Mouse (Mus musculus) forebrain, embryonic 15.5 days (tissue): ENCODE measurements around the gene Oaf. TPM values are rescaled to one million over a fixed set of nuclear protein-coding genes. Genes with fewer than 3 reads are reported as not detected.

Experiments
- ATAC-seq: fragments of 200-750 bp; cut with Nextera tagmentation; replicated peaks from 2 replicates; pipeline ENCODE4 v1.8.0; 2017; ENCODE audit warnings: mild to moderate bottlenecking, moderate TSS enrichment, moderate library complexity
- H3K27ac ChIP-seq: fragments of 300-500 bp; sonication (generic); replicated peaks from 2 replicates; pipeline ENCODE4 v1.5.1; 2015; ENCODE audit warnings: mild to moderate bottlenecking, inconsistent platforms
- H3K27me3 ChIP-seq: fragments of 300-500 bp; sonication (generic); 2 replicates; pipeline ENCODE4 v1.6.1; 2015; ENCODE audit warnings: inconsistent platforms
- H3K36me3 ChIP-seq: fragments of 300-500 bp; sonication (generic); 2 replicates; pipeline ENCODE4 v1.6.1; 2015; ENCODE audit warnings: mild to moderate bottlenecking, inconsistent platforms
- H3K4me1 ChIP-seq: fragments of 300-500 bp; sonication (generic); 2 replicates; pipeline ENCODE4 v1.6.1; 2015; ENCODE audit warnings: inconsistent platforms
- H3K4me2 ChIP-seq: fragments of 300-500 bp; sonication (generic); replicated peaks from 2 replicates; pipeline ENCODE4 v1.6.1; 2015; ENCODE audit warnings: mild to moderate bottlenecking, inconsistent platforms
- H3K4me3 ChIP-seq: fragments of 300-500 bp; sonication (generic); 2 replicates; pipeline ENCODE4 v1.5.1; 2015; ENCODE audit warnings: mild to moderate bottlenecking, inconsistent platforms
- H3K9ac ChIP-seq: fragments of 300-500 bp; sonication (generic); replicated peaks from 2 replicates; pipeline ENCODE4 v1.6.1; 2015; ENCODE audit warnings: mild to moderate bottlenecking, inconsistent platforms
- H3K9me3 ChIP-seq: fragments of 300-500 bp; sonication (generic); 2 replicates; pipeline ENCODE4 v1.6.1; 2016; ENCODE audit warnings: inconsistent platforms
- WGBS: fragments of 180-500 bp; shearing (Covaris S2); methylation state at CpG from one replicate; pipeline ENCODE4 v1.1.7; 2015; ENCODE audit warnings: mixed read lengths; 5-methylcytosine and 5-hydroxymethylcytosine counted together
- polyA plus RNA-seq: library from polyadenylated mRNA; unstranded; fragments of >200 nt; fragmentation: Nextera tagmentation; extraction: Ambion mirVana; gene quantifications from 2 replicates; pipeline ENCODE4 v1.2.1, GENCODE M21; 2015

Oaf gene
- polyA plus RNA-seq, 1 experiment from 2014 or later: 6.6 TPM

- Histone ChIP-seq H3K4me2 (no peak overlapping the region), H3K9me3 (no peaks in the 10 kb centered on the region), H3K4me3 (no peak overlapping the region), H3K27me3 (no peaks in the 10 kb centered on the region), H3K9ac (no peak overlapping the region), H3K4me1 (peaks cover 5% of the 10 kb centered on the region; the same call in 1 of the 2 replicates), H3K27ac (no peak overlapping the region), H3K36me3 (no peaks in the 10 kb centered on the region)
- ATAC-seq: no peak
- 55% methylated on average over 9 of the region's 9 CpGs for WGBS
These were observed 23.3 kb upstream of the Oaf start for GRCm38 (mm10) chr9:43262811-43263550.

- no peak for ATAC-seq
- Histone ChIP-seq H3K27ac (no peak overlapping the region), H3K9me3 (no peaks in the 10 kb centered on the region), H3K4me3 (no peak overlapping the region), H3K27me3 (no peaks in the 10 kb centered on the region), H3K36me3 (no peaks in the 10 kb centered on the region), H3K4me2 (no peak overlapping the region), H3K9ac (no peak overlapping the region), H3K4me1 (peaks cover 5% of the 10 kb centered on the region; the same call in 1 of the 2 replicates)
- WGBS: 68% methylated on average over 4 of the region's 4 CpGs
These were observed 22.7 kb upstream of the Oaf start for GRCm38 (mm10) chr9:43262390-43262789.

- Histone ChIP-seq H3K4me2 (no peak overlapping the region), H3K36me3 (no peaks in the 10 kb centered on the region), H3K9ac (no peak overlapping the region), H3K4me3 (no peak overlapping the region), H3K9me3 (no peaks in the 10 kb centered on the region), H3K4me1 (peaks cover 5% of the 10 kb centered on the region; the same call in 1 of the 2 replicates), H3K27ac (no peak overlapping the region), H3K27me3 (no peaks in the 10 kb centered on the region)
- WGBS: 63% methylated on average over 2 of the region's 2 CpGs
- no peak for ATAC-seq
These were observed 22.2 kb upstream of the Oaf start for GRCm38 (mm10) chr9:43261941-43262340.

GRCm38 (mm10) chr9:43261124-43261907, 21.6 kb upstream of the Oaf start:
- Histone ChIP-seq H3K9me3 (no peaks in the 10 kb centered on the region), H3K27me3 (no peaks in the 10 kb centered on the region), H3K4me3 (no peak overlapping the region), H3K4me2 (no peak overlapping the region), H3K4me1 (peaks cover 5% of the 10 kb centered on the region; the same call in 1 of the 2 replicates), H3K27ac (no peak overlapping the region), H3K9ac (no peak overlapping the region), H3K36me3 (no peaks in the 10 kb centered on the region)
- no peak for ATAC-seq
- 70% methylated on average over 4 of the region's 4 CpGs for WGBS

GRCm38 (mm10) chr9:43260661-43261060, 20.9 kb upstream of the Oaf start:
- H3K9me3 ChIP-seq: no peaks in the 10 kb centered on the region
- no peak overlapping the region for H3K4me3 ChIP-seq
- H3K36me3 ChIP-seq: no peaks in the 10 kb centered on the region
- no peak overlapping the region for H3K9ac ChIP-seq
- H3K4me2 ChIP-seq: no peak overlapping the region
- ATAC-seq: no peak
- H3K27ac ChIP-seq: no peak overlapping the region
- WGBS: 86% methylated on average over 7 of the region's 7 CpGs
- no peaks in the 10 kb centered on the region for H3K27me3 ChIP-seq
- H3K4me1 ChIP-seq: peaks cover 5% of the 10 kb centered on the region; the same call in 1 of the 2 replicates

GRCm38 (mm10) chr9:43253271-43253681, 13.6 kb upstream of the Oaf start:
- no peak overlapping the region for H3K4me3 ChIP-seq
- no peaks in the 10 kb centered on the region for H3K27me3 ChIP-seq
- ATAC-seq: no peak
- no peaks in the 10 kb centered on the region for H3K4me1 ChIP-seq
- no peaks in the 10 kb centered on the region for H3K9me3 ChIP-seq
- 11% methylated on average over 5 of the region's 5 CpGs for WGBS
- H3K4me2 ChIP-seq: no peak overlapping the region
- H3K36me3 ChIP-seq: no peaks in the 10 kb centered on the region
- H3K9ac ChIP-seq: no peak overlapping the region
- no peak overlapping the region for H3K27ac ChIP-seq

- no peaks in the 10 kb centered on the region for H3K9me3 ChIP-seq
- H3K4me1 ChIP-seq: no peaks in the 10 kb centered on the region
- H3K9ac ChIP-seq: no peak overlapping the region
- ATAC-seq: no peak
- no peak overlapping the region for H3K4me2 ChIP-seq
- H3K27ac ChIP-seq: no peak overlapping the region
- H3K27me3 ChIP-seq: no peaks in the 10 kb centered on the region
- H3K36me3 ChIP-seq: no peaks in the 10 kb centered on the region
- H3K4me3 ChIP-seq: no peak overlapping the region
- WGBS: 51% methylated on average over 3 of the region's 3 CpGs
These were observed 13.1 kb upstream of the Oaf start for GRCm38 (mm10) chr9:43252790-43253189.

GRCm38 (mm10) chr9:43251786-43252185, 12.1 kb upstream of the Oaf start:
- H3K9ac ChIP-seq: no peak overlapping the region
- no peak overlapping the region for H3K4me2 ChIP-seq
- ATAC-seq: no peak
- no peak overlapping the region for H3K27ac ChIP-seq
- no peaks in the 10 kb centered on the region for H3K9me3 ChIP-seq
- H3K4me1 ChIP-seq: no peaks in the 10 kb centered on the region
- 92% methylated on average over 2 of the region's 2 CpGs for WGBS
- no peaks in the 10 kb centered on the region for H3K27me3 ChIP-seq
- no peak overlapping the region for H3K4me3 ChIP-seq
- no peaks in the 10 kb centered on the region for H3K36me3 ChIP-seq

- no peaks in the 10 kb centered on the region for H3K9me3 ChIP-seq
- no peak overlapping the region for H3K4me3 ChIP-seq
- H3K27me3 ChIP-seq: no peaks in the 10 kb centered on the region
- 54% methylated on average over 10 of the region's 10 CpGs for WGBS
- H3K27ac ChIP-seq: no peak overlapping the region
- H3K9ac ChIP-seq: no peak overlapping the region
- no peak for ATAC-seq
- H3K36me3 ChIP-seq: no peaks in the 10 kb centered on the region
- no peaks in the 10 kb centered on the region for H3K4me1 ChIP-seq
- H3K4me2 ChIP-seq: no peak overlapping the region
These were observed 7.0 kb upstream of the Oaf start for GRCm38 (mm10) chr9:43246738-43247180.

GRCm38 (mm10) chr9:43245801-43246570, 6.3 kb upstream of the Oaf start:
- H3K4me3 ChIP-seq: no peak overlapping the region
- H3K4me2 ChIP-seq: no peak overlapping the region
- H3K27ac ChIP-seq: no peak overlapping the region
- no peak overlapping the region for H3K9ac ChIP-seq
- 89% methylated on average over 7 of the region's 7 CpGs for WGBS
- no peaks in the 10 kb centered on the region for H3K4me1 ChIP-seq
- no peak for ATAC-seq
- no peaks in the 10 kb centered on the region for H3K36me3 ChIP-seq
- no peaks in the 10 kb centered on the region for H3K27me3 ChIP-seq
- H3K9me3 ChIP-seq: no peaks in the 10 kb centered on the region

GRCm38 (mm10) chr9:43242432-43242831, 2.7 kb upstream of the Oaf start:
- Histone ChIP-seq H3K27me3 (peaks cover 25% of the 10 kb centered on the region), H3K4me1 (peaks cover 19% of the 10 kb centered on the region), H3K36me3 (no peaks in the 10 kb centered on the region), H3K4me2 (no peak overlapping the region), H3K27ac (no peak overlapping the region), H3K9me3 (no peaks in the 10 kb centered on the region), H3K4me3 (no peak overlapping the region), H3K9ac (no peak overlapping the region)
- ATAC-seq: no peak
- WGBS: 89% methylated on average over 5 of the region's 5 CpGs

GRCm38 (mm10) chr9:43241970-43242369, 2.3 kb upstream of the Oaf start:
- Histone ChIP-seq H3K4me1 (peaks cover 19% of the 10 kb centered on the region), H3K4me3 (no peak overlapping the region), H3K36me3 (no peaks in the 10 kb centered on the region), H3K27me3 (peaks cover 25% of the 10 kb centered on the region), H3K9ac (no peak overlapping the region), H3K4me2 (no peak overlapping the region), H3K9me3 (no peaks in the 10 kb centered on the region), H3K27ac (no peak overlapping the region)
- ATAC-seq: no peak
- 89% methylated on average over 8 of the region's 8 CpGs for WGBS
